ENCODE assay signal across 21 mouse cellular contexts in genomic region chr12:32719203-32719602, GRCm38 (mm10).
DNase-seq lines count a peak whose midpoint lies in the region; ATAC-seq and TF ChIP-seq lines count a peak whose summit lies in the region.
"Had no signal": no experiment of that assay in that cellular context is flagged by ENCODE, and none has a peak within 500 bp of the region (broad histone marks: within the 10 kb centered on the region; RNA-seq: fewer than 3 reads in every experiment).

No protein-coding gene starts in this region.

- no peak overlapping the region for H3K27ac ChIP-seq in forebrain, embryonic 15.5 days (replicated peaks)
- no peak overlapping the region for H3K27ac ChIP-seq in forebrain, embryonic 11.5 days (ENCODE audit: low read depth, low read length)
- no peak overlapping the region for H3K27ac ChIP-seq in lung, postnatal 0 days (ENCODE audit: low read length)
- H3K27ac ChIP-seq: embryonic facial prominence, embryonic 15.5 days; hindbrain, embryonic 12.5 days had no signal

- H3K9me3 ChIP-seq in forebrain, embryonic 15.5 days, result no peaks in the 10 kb centered on the region
- H3K9me3 ChIP-seq in forebrain, embryonic 11.5 days (ENCODE audit: control insufficient read depth, low read length), result no peaks in the 10 kb centered on the region
- H3K9me3 ChIP-seq in lung, postnatal 0 days (ENCODE audit: low read length), result no peaks in the 10 kb centered on the region
- H3K9me3 ChIP-seq: embryonic facial prominence, embryonic 15.5 days; hindbrain, embryonic 12.5 days had no signal

- no peak for DNase-seq in forebrain, embryonic 11.5 days (ENCODE audit: low spot score)
- peak; percentile 20 for DNase-seq in brain, embryonic 18.5 days (ENCODE audit: low read depth, low spot score)
- peak; percentile 57 to 80 for DNase-seq in layer of hippocampus, adult 18-20 months (ENCODE audit: low spot score in 2 of 2)
- DNase-seq in layer of hippocampus, adult 9-11 months, result peak; percentile 58
- no peak for DNase-seq in lung, postnatal 0 days (ENCODE audit: low spot score)
- DNase-seq in spleen, postnatal 36 days (ENCODE audit: low spot score in 2 of 2), result no peak
- DNase-seq: adrenal gland, postnatal 14 days; cerebellum, adult 2 months; cerebellum, postnatal 10 days; gastrocnemius, postnatal 36 days; heart, postnatal 10 days; heart, postnatal 4 days had no signal

- peak; percentile 52; the same call in 1 of the 2 replicates for ATAC-seq in forebrain, embryonic 15.5 days (replicated peaks)
- no peak for ATAC-seq in forebrain, embryonic 11.5 days (replicated peaks; ENCODE audit: low FRiP score)
- ATAC-seq in lung, postnatal 0 days, result no peak
- ATAC-seq: activated CD4-positive, CD25-positive, alpha-beta regulatory T cell, adult 4 months; hindbrain, embryonic 16.5 days; inflammation-experienced regulatory T-cells, adult 6 months; Patski had no signal

- no peaks in the 10 kb centered on the region for H3K27me3 ChIP-seq in forebrain, embryonic 15.5 days
- no peaks in the 10 kb centered on the region for H3K27me3 ChIP-seq in forebrain, embryonic 11.5 days (ENCODE audit: control insufficient read depth, insufficient read depth, low read length)
- H3K27me3 ChIP-seq in lung, postnatal 0 days (replicated peaks; ENCODE audit: insufficient read depth, low read length), result no peaks in the 10 kb centered on the region
- H3K27me3 ChIP-seq: CH12.LX; embryonic facial prominence, embryonic 15.5 days; hindbrain, embryonic 12.5 days; Patski had no signal

- peaks cover 18% of the 10 kb centered on the region for H3K4me1 ChIP-seq in forebrain, embryonic 15.5 days
- no peaks in the 10 kb centered on the region for H3K4me1 ChIP-seq in forebrain, embryonic 11.5 days (replicated peaks; ENCODE audit: control insufficient read depth, insufficient read depth, low read length)
- H3K4me1 ChIP-seq in lung, postnatal 0 days (ENCODE audit: insufficient read depth, low read depth, low read length), result no peaks in the 10 kb centered on the region
- H3K4me1 ChIP-seq: hindbrain, embryonic 12.5 days had no signal

- no peaks in the 10 kb centered on the region for H3K36me3 ChIP-seq in forebrain, embryonic 15.5 days
- no peaks in the 10 kb centered on the region for H3K36me3 ChIP-seq in forebrain, embryonic 11.5 days (ENCODE audit: control insufficient read depth, insufficient read depth, low read length)
- H3K36me3 ChIP-seq in lung, postnatal 0 days (ENCODE audit: insufficient read depth, low read length), result no peaks in the 10 kb centered on the region
- H3K36me3 ChIP-seq: embryonic facial prominence, embryonic 15.5 days; hindbrain, embryonic 12.5 days had no signal

- no peak overlapping the region for H3K4me2 ChIP-seq in forebrain, embryonic 15.5 days (replicated peaks)
- H3K4me2 ChIP-seq in forebrain, embryonic 11.5 days (ENCODE audit: low read depth, low read length, severe bottlenecking), result no peak overlapping the region
- H3K4me2 ChIP-seq in lung, postnatal 0 days (replicated peaks; ENCODE audit: low read depth, low read length), result no peak overlapping the region
- H3K4me2 ChIP-seq: embryonic facial prominence, embryonic 15.5 days; hindbrain, embryonic 12.5 days had no signal

- TF ChIP-seq CTCF in lung, postnatal 0 days (IDR thresholded peaks at IDR 0.05), result no peak

- H3K4me3 ChIP-seq in forebrain, embryonic 15.5 days, result no peak overlapping the region
- no peak overlapping the region for H3K4me3 ChIP-seq in forebrain, embryonic 11.5 days (ENCODE audit: low read depth, low read length)
- H3K4me3 ChIP-seq in lung, postnatal 0 days (ENCODE audit: low read depth, low read length), result no peak overlapping the region
- H3K4me3 ChIP-seq: embryonic facial prominence, embryonic 15.5 days; erythroblast, embryonic 14.5 days; hindbrain, embryonic 12.5 days had no signal

- TF ChIP-seq EP300 in lung, postnatal 0 days (IDR thresholded peaks at IDR 0.05), result no peak

- H3K9ac ChIP-seq in forebrain, embryonic 15.5 days (replicated peaks), result no peak overlapping the region
- H3K9ac ChIP-seq in forebrain, embryonic 11.5 days (ENCODE audit: low read length), result no peak overlapping the region
- H3K9ac ChIP-seq in lung, postnatal 0 days (replicated peaks; ENCODE audit: low read depth), result no peak overlapping the region
- H3K9ac ChIP-seq: embryonic facial prominence, embryonic 15.5 days; hindbrain, embryonic 12.5 days had no signal

- 60% methylated on average over 4 of the region's 4 CpGs for WGBS in forebrain, embryonic 15.5 days
- 85% methylated on average over 4 of the region's 4 CpGs for WGBS in forebrain, embryonic 11.5 days
- WGBS in lung, postnatal 0 days, result 89% methylated on average over 4 of the region's 4 CpGs

Comparison
In these comparisons a context has a peak if more than half of its experiments do, and no peak if none do; other contexts are left out.
1. DNase-seq: peak in brain, embryonic 18.5 days (single experiment), layer of hippocampus, adult 18-20 months (2 of 2) and layer of hippocampus, adult 9-11 months (single experiment); none in forebrain, embryonic 11.5 days (single experiment), lung, postnatal 0 days (single experiment) and spleen, postnatal 36 days (0 of 2).